Mouse (Mus musculus) stomach, postnatal 0 days (tissue): ENCODE results near the gene Atp6v1f. TPM values are rescaled to one million over a fixed set of nuclear protein-coding genes. Genes with fewer than 3 reads are reported as not detected.

Experiments
- ATAC-seq: fragments of 200-750 bp; cut with Nextera tagmentation; 2 replicates; pipeline ENCODE4 v1.8.0; 2017; ENCODE audit not compliant: low FRiP score, low TSS enrichment
- DNase-seq: peaks from one replicate; pipeline ENCODE4 v3.0.0-alpha.2; 2016; ENCODE audit warnings: low spot score
- H3K27ac ChIP-seq: fragments of 300-500 bp; sonication (generic); replicated peaks from 2 replicates; pipeline ENCODE4 v1.5.1; 2014; ENCODE audit warnings: mild to moderate bottlenecking, control low read depth
- H3K27me3 ChIP-seq: fragments of 300-500 bp; sonication (generic); 2 replicates; pipeline ENCODE4 v1.6.1; 2014; ENCODE audit warnings: low read length; ENCODE audit not compliant: control insufficient read depth, insufficient read depth
- H3K36me3 ChIP-seq: fragments of 300-500 bp; sonication (generic); 2 replicates; pipeline ENCODE4 v1.6.1; 2014; ENCODE audit warnings: low read length, mixed read lengths; ENCODE audit not compliant: control insufficient read depth, insufficient read depth
- H3K4me1 ChIP-seq: fragments of 300-500 bp; sonication (generic); replicated peaks from 2 replicates; pipeline ENCODE4 v1.6.1; 2014; ENCODE audit warnings: antibody characterized with exemption; ENCODE audit not compliant: control insufficient read depth, insufficient read depth
- H3K4me2 ChIP-seq: fragments of 300-500 bp; sonication (generic); replicated peaks from 2 replicates; pipeline ENCODE4 v1.6.1; 2014; ENCODE audit warnings: low read depth, mild to moderate bottlenecking, control low read depth, moderate library complexity
- H3K4me3 ChIP-seq: fragments of 300-500 bp; sonication (generic); 2 replicates; pipeline ENCODE4 v1.5.1; 2014; ENCODE audit warnings: low read depth, low read length, control low read depth
- H3K9ac ChIP-seq: fragments of 300-500 bp; sonication (generic); 2 replicates; pipeline ENCODE4 v1.6.1; 2014; ENCODE audit warnings: mild to moderate bottlenecking, low read length, control low read depth, mixed read lengths
- H3K9me3 ChIP-seq: fragments of 300-500 bp; sonication (generic); 2 replicates; pipeline ENCODE4 v1.6.1; 2016; ENCODE audit warnings: low read length; ENCODE audit not compliant: control insufficient read depth
- CTCF ChIP-seq: IDR thresholded peaks from 2 replicates; pipeline ENCODE4 v1.5.1; 2016; ENCODE audit warnings: antibody characterized with exemption, low read depth, mild to moderate bottlenecking, moderate library complexity
- EP300 ChIP-seq: optimal IDR thresholded peaks from 2 replicates; pipeline ENCODE3; 2016; ENCODE audit warnings: antibody characterized with exemption
- WGBS: fragments of 180-500 bp; shearing (Covaris S2); extraction: QIAGEN DNeasy Blood & Tissue Kit; methylation state at CpG from one replicate; pipeline ENCODE4 v1.1.7; 2014; 5-methylcytosine and 5-hydroxymethylcytosine counted together
- polyA plus RNA-seq: library from polyadenylated mRNA; unstranded; fragments of >200 nt; fragmentation: Nextera tagmentation; extraction: Ambion mirVana; gene quantifications from 2 replicates; pipeline ENCODE4 v1.2.1, GENCODE M21; 2015

The Atp6v1f gene
- polyA plus RNA-seq, 1 experiment from 2014 or later, result 263 TPM

GRCm38 (mm10) chr6:29431473-29431872, 36.0 kb upstream of the Atp6v1f start:
- H3K4me1 ChIP-seq, result no peaks in the 10 kb centered on the region
- H3K4me3 ChIP-seq, result no peak overlapping the region
- ATAC-seq (no peak), DNase-seq (peak; percentile 10)
- H3K9me3 ChIP-seq, result no peaks in the 10 kb centered on the region
- no peak for TF ChIP-seq EP300
- peaks cover 3% of the 10 kb centered on the region; the same call in 1 of the 2 replicates for H3K27me3 ChIP-seq
- no peaks in the 10 kb centered on the region for H3K36me3 ChIP-seq
- H3K9ac ChIP-seq, result no peak overlapping the region
- no peak overlapping the region for H3K4me2 ChIP-seq
- H3K27ac ChIP-seq, result no peak overlapping the region
- WGBS, result 39% methylated on average over 5 of the region's 5 CpGs

DNA sequence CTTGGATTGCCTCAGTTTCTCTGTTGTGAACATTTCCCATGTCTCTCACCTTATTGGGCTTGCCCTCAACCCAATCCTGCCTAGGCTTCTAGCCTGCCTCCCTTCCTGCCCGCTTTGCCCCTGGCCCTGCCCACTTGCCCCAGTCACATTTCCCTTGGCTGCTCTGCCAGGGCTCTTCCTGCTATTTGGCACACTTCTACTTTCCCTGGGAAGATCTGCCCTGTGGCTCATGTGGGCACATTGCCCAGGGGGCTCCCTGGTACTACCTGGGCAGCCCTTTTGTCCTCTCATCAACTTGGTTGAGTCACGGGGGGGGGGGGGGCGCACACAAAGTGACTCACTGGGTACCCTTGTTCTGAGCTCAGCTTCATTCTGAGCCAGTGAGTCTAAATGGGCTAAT, 35.4 kb upstream of the Atp6v1f start:
- Histone ChIP-seq H3K4me1 (no peaks in the 10 kb centered on the region), H3K27ac (no peak overlapping the region), H3K4me3 (no peak overlapping the region), H3K9ac (no peak overlapping the region), H3K4me2 (no peak overlapping the region), H3K36me3 (no peaks in the 10 kb centered on the region), H3K9me3 (no peaks in the 10 kb centered on the region), H3K27me3 (peaks cover 3% of the 10 kb centered on the region; the same call in 1 of the 2 replicates)
- DNase-seq (no peak), ATAC-seq (no peak)
- 45% methylated on average over 3 of the region's 3 CpGs for WGBS
- TF ChIP-seq EP300 (no peak), CTCF (no peak)

GRCm38 (mm10) chr6:29432676-29433037, 34.9 kb upstream of the Atp6v1f start:
- DNase-seq (no peak), ATAC-seq (no peak)
- peak overlapping the region; percentile 62 for H3K4me3 ChIP-seq
- H3K9ac ChIP-seq, result peak overlapping the region; percentile 75; the same call in 1 of the 2 replicates
- no peaks in the 10 kb centered on the region for H3K4me1 ChIP-seq
- no peak overlapping the region; the same call in 1 of the 2 replicates for H3K27ac ChIP-seq
- H3K9me3 ChIP-seq, result no peaks in the 10 kb centered on the region
- no peaks in the 10 kb centered on the region for H3K36me3 ChIP-seq
- TF ChIP-seq CTCF (no peak), EP300 (no peak)
- H3K4me2 ChIP-seq, result peak overlapping the region; percentile 69
- H3K27me3 ChIP-seq, result peaks cover 3% of the 10 kb centered on the region; the same call in 1 of the 2 replicates

- WGBS, result under 1% methylated on average over 72 of the region's 77 CpGs
- Histone ChIP-seq H3K9ac (peak within 1 kb of the TSS; percentile 75), H3K27me3 (peaks cover 3% of the 10 kb centered on the region; the same call in 1 of the 2 replicates), H3K9me3 (no peaks in the 10 kb centered on the region), H3K36me3 (no peaks in the 10 kb centered on the region), H3K4me3 (peak within 1 kb of the TSS; percentile 62), H3K4me2 (peak within 1 kb of the TSS; percentile 69), H3K27ac (peak within 1 kb of the TSS; percentile 85), H3K4me1 (no peaks in the 10 kb centered on the region)
- no peak for TF ChIP-seq CTCF
- no peak for TF ChIP-seq EP300
- peak; percentile 41 for DNase-seq
- peak; percentile 40; the same call in 1 of the 2 replicates for ATAC-seq
These were observed 34.3 kb upstream of the Atp6v1f start, which contains the start of gene Flnc for GRCm38 (mm10) chr6:29433038-29433803. TSS of gene Flnc (plus strand) at chr6:29433256.

DNA sequence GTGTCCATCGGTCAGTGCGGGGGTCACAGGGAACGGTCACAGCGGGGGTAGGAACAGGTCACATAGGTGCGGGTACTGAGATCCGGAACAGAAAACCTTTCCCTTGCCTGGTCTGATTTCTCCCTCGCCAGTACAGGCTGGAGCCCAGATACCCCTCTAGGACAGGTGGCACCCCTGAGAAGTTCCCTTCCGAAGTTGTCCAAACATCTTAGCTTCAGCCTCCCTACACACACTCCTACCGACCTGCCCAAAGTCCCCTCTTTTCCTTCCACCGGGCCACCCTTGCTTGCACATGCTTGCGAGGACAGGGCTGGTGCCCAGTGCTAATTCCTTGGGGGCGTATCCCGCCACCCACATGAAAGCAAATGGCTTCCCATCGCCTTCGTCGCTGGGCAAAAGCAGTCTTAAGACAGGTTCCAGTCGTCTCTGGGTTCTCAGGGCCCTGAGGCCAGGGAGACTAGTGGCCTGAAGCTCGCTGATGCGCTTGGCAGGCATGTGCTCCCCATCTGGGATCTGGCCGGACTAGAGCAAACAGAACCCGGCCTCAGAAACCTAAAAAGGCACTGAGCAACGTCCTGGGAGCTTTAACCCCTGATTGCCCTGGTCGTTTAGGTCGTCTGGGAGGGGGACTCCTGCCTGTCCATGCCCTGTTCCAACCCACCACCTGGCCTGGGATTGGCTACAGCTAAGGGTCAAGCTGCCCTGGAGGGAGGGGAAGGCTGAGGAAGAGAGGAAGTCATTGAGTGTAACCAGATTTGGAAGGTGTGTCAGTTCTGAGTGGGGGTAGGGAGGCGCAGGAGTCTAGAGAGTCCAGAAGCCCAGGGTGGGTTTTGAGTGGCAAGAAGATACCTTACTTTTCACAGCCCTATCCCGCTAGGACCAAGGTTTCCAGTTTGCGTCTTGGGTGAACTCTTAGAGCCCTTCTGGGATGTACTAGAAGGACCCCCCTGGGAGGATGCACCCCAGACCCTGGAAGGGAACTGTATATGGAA, 33.4 kb upstream of the Atp6v1f start:
- peak overlapping the region; percentile 75 for H3K9ac ChIP-seq
- H3K9me3 ChIP-seq, result no peaks in the 10 kb centered on the region
- H3K27ac ChIP-seq, result peak overlapping the region; percentile 85
- peak overlapping the region; percentile 62 for H3K4me3 ChIP-seq
- TF ChIP-seq CTCF, result no peak
- TF ChIP-seq EP300, result no peak
- no peaks in the 10 kb centered on the region for H3K4me1 ChIP-seq
- DNase-seq (no peak), ATAC-seq (peak; percentile 12; the same call in 1 of the 2 replicates)
- H3K36me3 ChIP-seq, result no peaks in the 10 kb centered on the region
- H3K4me2 ChIP-seq, result peak overlapping the region; percentile 69
- 7% methylated on average over 27 of the region's 27 CpGs for WGBS
- peaks cover 3% of the 10 kb centered on the region; the same call in 1 of the 2 replicates for H3K27me3 ChIP-seq
